ENCODE assay signal across 13 mouse cellular contexts in the genomic region with DNA sequence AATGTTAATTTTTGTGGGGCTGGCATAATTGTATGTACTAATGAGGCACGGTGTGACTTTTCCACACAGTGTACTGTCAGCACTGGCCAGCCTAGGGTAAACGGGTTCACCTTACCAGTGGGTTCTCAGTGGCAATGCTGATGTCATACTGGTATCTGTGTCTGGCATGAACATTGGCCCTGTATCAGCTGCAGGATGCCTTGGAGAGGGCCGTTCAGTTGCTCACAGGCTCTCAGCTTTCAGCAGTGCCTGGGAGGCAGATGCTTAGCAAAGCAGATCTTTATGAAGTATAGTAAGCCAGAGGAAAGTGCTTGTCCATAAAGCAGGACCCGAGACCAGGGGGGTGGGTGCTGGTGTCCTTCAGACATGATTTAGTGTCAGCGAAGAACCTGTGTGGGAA. TPM values are rescaled to one million over a fixed set of nuclear protein-coding genes. Genes with fewer than 3 reads are reported as not detected.
DNase-seq lines count a peak whose midpoint lies in the region; ATAC-seq lines count a peak whose summit lies in the region.
"Had no signal": no experiment of that assay in that cellular context is flagged by ENCODE, and none has a peak within 500 bp of the region (broad histone marks: within the 10 kb centered on the region; RNA-seq: fewer than 3 reads in every experiment).

No protein-coding gene starts in this region.

- H3K4me2 ChIP-seq in heart, embryonic 14.5 days (ENCODE audit: low read length) = no peak overlapping the region
- H3K4me2 ChIP-seq in neural tube, embryonic 11.5 days (ENCODE audit: low read depth) = no peak overlapping the region
- H3K4me2 ChIP-seq: liver, embryonic 15.5 days had no signal

- peak overlapping the region in 1 of 2 experiments; percentile 28; a peak in 1 of 4 replicates for H3K27ac ChIP-seq in heart, embryonic 14.5 days (replicated peaks in 1 of 2; ENCODE audit: control insufficient read depth in 1 of 2, insufficient read depth in 1 of 2, low read depth in 2 of 2, low read length in 2 of 2)
- peak overlapping the region; percentile 15; the same call in 1 of the 2 replicates for H3K27ac ChIP-seq in neural tube, embryonic 11.5 days (ENCODE audit: low read depth, low read length)
- H3K27ac ChIP-seq in limb, embryonic 10.5 days = peak overlapping the region; percentile 75
- H3K27ac ChIP-seq: liver, embryonic 15.5 days; macrophage had no signal

- no peak for DNase-seq in heart, adult 9 months (ENCODE audit: low spot score in 2 of 2)
- DNase-seq in neural tube, embryonic 11.5 days (ENCODE audit: low spot score) = no peak
- no peak for DNase-seq in neural tube, embryonic 10.5 days (ENCODE audit: extremely low spot score, low spot score)
- DNase-seq in limb, embryonic 10.5 days (ENCODE audit: low spot score) = no peak
- DNase-seq in skeletal muscle tissue, adult 2 months (ENCODE audit: low read depth, low spot score) = peak; percentile 84
- no peak for DNase-seq in right cerebral cortex, adult 18-20 months
- no peak for DNase-seq in cerebellum, postnatal 36 days
- DNase-seq: cerebellum, adult 9-10 months; kidney, adult 11 months; retina, postnatal 1 day had no signal

- 53% methylated on average over 5 of the region's 5 CpGs for WGBS in heart, embryonic 14.5 days
- WGBS in neural tube, embryonic 11.5 days = 52% methylated on average over 5 of the region's 5 CpGs
- 61% methylated on average over 5 of the region's 5 CpGs for WGBS in limb, embryonic 10.5 days

- 0 out of 2 replicates have a peak overlapping the region, but pooled peaks have one; percentile 1 for H3K9ac ChIP-seq in heart, embryonic 14.5 days (ENCODE audit: low read length)
- no peak overlapping the region for H3K9ac ChIP-seq in neural tube, embryonic 11.5 days (ENCODE audit: low read length)
- H3K9ac ChIP-seq: liver, embryonic 15.5 days had no signal

- no peaks in the 10 kb centered on the region for H3K27me3 ChIP-seq in heart, embryonic 14.5 days (ENCODE audit: control insufficient read depth, insufficient read depth, low read length)
- no peaks in the 10 kb centered on the region for H3K27me3 ChIP-seq in neural tube, embryonic 11.5 days (ENCODE audit: control insufficient read depth, insufficient read depth, low read length)
- H3K27me3 ChIP-seq in limb, embryonic 10.5 days (ENCODE audit: low read depth, poor library complexity, severe bottlenecking) = no peaks in the 10 kb centered on the region
- H3K27me3 ChIP-seq: liver, embryonic 15.5 days had no signal

- no peaks in the 10 kb centered on the region for H3K36me3 ChIP-seq in heart, embryonic 14.5 days (ENCODE audit: control insufficient read depth, insufficient read depth, low read length)
- H3K36me3 ChIP-seq in neural tube, embryonic 11.5 days (ENCODE audit: control insufficient read depth, insufficient read depth, low read length) = no peaks in the 10 kb centered on the region
- peaks cover 16% of the 10 kb centered on the region for H3K36me3 ChIP-seq in limb, embryonic 10.5 days

- H3K9me3 ChIP-seq in heart, embryonic 14.5 days (ENCODE audit: control insufficient read depth, low read length) = no peaks in the 10 kb centered on the region
- no peaks in the 10 kb centered on the region for H3K9me3 ChIP-seq in neural tube, embryonic 11.5 days (ENCODE audit: control insufficient read depth, low read length)
- no peaks in the 10 kb centered on the region for H3K9me3 ChIP-seq in limb, embryonic 10.5 days (replicated peaks)
- H3K9me3 ChIP-seq: liver, embryonic 15.5 days had no signal

- ATAC-seq in heart, embryonic 14.5 days (ENCODE audit: insufficient number of reproducible peaks, insufficient read depth, low FRiP score, low read depth) = no peak
- ATAC-seq in neural tube, embryonic 11.5 days (ENCODE audit: insufficient read depth, low FRiP score, low TSS enrichment) = no peak

- peaks cover 37 to 52% of the 10 kb centered on the region in 2 experiments for H3K4me1 ChIP-seq in heart, embryonic 14.5 days (ENCODE audit: control insufficient read depth in 2 of 2, insufficient read depth in 2 of 2, low read length in 2 of 2)
- H3K4me1 ChIP-seq in neural tube, embryonic 11.5 days (ENCODE audit: control insufficient read depth, insufficient read depth, low read length) = peaks cover 26% of the 10 kb centered on the region
- H3K4me1 ChIP-seq in limb, embryonic 10.5 days = peaks cover 49% of the 10 kb centered on the region

- H3K4me3 ChIP-seq in heart, embryonic 14.5 days (ENCODE audit: control insufficient read depth in 1 of 2, insufficient read depth in 1 of 2, low read depth in 1 of 2, low read length in 2 of 2) = no peak overlapping the region
- H3K4me3 ChIP-seq in neural tube, embryonic 11.5 days (ENCODE audit: low read depth, low read length) = no peak overlapping the region
- no peak overlapping the region for H3K4me3 ChIP-seq in limb, embryonic 10.5 days
- H3K4me3 ChIP-seq: liver, embryonic 15.5 days had no signal

RNA-seq across cellular contexts. Expression of gene Banp, which starts 16.6 kb away (rescaled TPM):
- polyA plus RNA-seq in heart, embryonic 14.5 days (2014; fragmentation: Nextera tagmentation; extraction: Ambion mirVana) = 21.2 and 24.8 TPM in 2 replicates
- polyA plus RNA-seq in neural tube, embryonic 11.5 days (2014; fragmentation: Nextera tagmentation; extraction: Ambion mirVana) = 60.6 and 61.4 TPM in 2 replicates
- polyA plus RNA-seq in limb, embryonic 10.5 days (2016; fragmentation: Nextera tagmentation; extraction: Ambion mirVana) = 55.4 and 60.0 TPM in 2 replicates

RNA-seq across cellular contexts. Expression of gene Car5a, which starts 21.4 kb away (rescaled TPM):
- not detected in 2 replicates for polyA plus RNA-seq in heart, embryonic 14.5 days (2014; fragmentation: Nextera tagmentation; extraction: Ambion mirVana)
- not detected in 2 replicates for polyA plus RNA-seq in neural tube, embryonic 11.5 days (2014; fragmentation: Nextera tagmentation; extraction: Ambion mirVana)
- polyA plus RNA-seq in limb, embryonic 10.5 days (2016; fragmentation: Nextera tagmentation; extraction: Ambion mirVana) = 0.20 TPM in 1 of 2 replicates, not detected in the other
- polyA plus RNA-seq: macrophage had no signal

RNA-seq across cellular contexts. Expression of gene Slc7a5, which starts 58.6 kb away (rescaled TPM):
- polyA plus RNA-seq in heart, embryonic 14.5 days (2014; fragmentation: Nextera tagmentation; extraction: Ambion mirVana) = 18.7 and 18.8 TPM in 2 replicates
- 37.3 and 38.1 TPM in 2 replicates for polyA plus RNA-seq in neural tube, embryonic 11.5 days (2014; fragmentation: Nextera tagmentation; extraction: Ambion mirVana)
- polyA plus RNA-seq in limb, embryonic 10.5 days (2016; fragmentation: Nextera tagmentation; extraction: Ambion mirVana) = 16.8 and 19.3 TPM in 2 replicates
